Mouse (Mus musculus): ENCODE data around the gene Olfr1101. TPM values are rescaled to one million over a fixed set of nuclear protein-coding genes. Genes with fewer than 3 reads are reported as not detected.

Olfr1101 gene
- not detected in 2 replicates for polyA plus RNA-seq (2012; rRNA removed)

- Histone ChIP-seq H3K27me3 (ENCODE audit: control insufficient read depth, insufficient read depth, low read length) (no peaks in the 10 kb centered on the region), H3K4me3 (ENCODE audit: low read depth, low read length) (no peak within 1 kb of the TSS), H3K27ac (ENCODE audit: insufficient read depth, low read depth, low read length) (no peak within 1 kb of the TSS), H3K4me1 (ENCODE audit: control insufficient read depth, insufficient read depth, insufficient read length, low read length) (no peaks in the 10 kb centered on the region), H3K36me3 (ENCODE audit: control insufficient read depth, insufficient read depth, low read length) (no peaks in the 10 kb centered on the region)
- TF ChIP-seq POLR2A (IDR thresholded peaks at IDR 0.05; ENCODE audit: low read depth, low read length) = no peak
- no peak for TF ChIP-seq CTCF (IDR thresholded peaks at IDR 0.05; ENCODE audit: extremely low read depth, insufficient read length, insufficient replicate concordance, low read depth, low read length)
- WGBS = 71% methylated on average over 3 of the region's 3 CpGs
Observed at GRCm38 (mm10) chr2:86991121-86991520, at the start of gene Olfr1101. TSS of gene Olfr1101 (minus strand) at chr2:86991221.

- Histone ChIP-seq H3K4me1 (ENCODE audit: control insufficient read depth, insufficient read depth, insufficient read length, low read length) (no peaks in the 10 kb centered on the region), H3K27me3 (ENCODE audit: control insufficient read depth, insufficient read depth, low read length) (no peaks in the 10 kb centered on the region), H3K36me3 (ENCODE audit: control insufficient read depth, insufficient read depth, low read length) (no peaks in the 10 kb centered on the region), H3K27ac (ENCODE audit: insufficient read depth, low read depth, low read length) (no peak within 1 kb of the TSS), H3K4me3 (ENCODE audit: low read depth, low read length) (no peak within 1 kb of the TSS)
- TF ChIP-seq POLR2A (IDR thresholded peaks at IDR 0.05; ENCODE audit: low read depth, low read length) (no peak), CTCF (IDR thresholded peaks at IDR 0.05; ENCODE audit: extremely low read depth, insufficient read length, insufficient replicate concordance, low read depth, low read length) (no peak)
Observed at GRCm38 (mm10) chr2:87036431-87036830, 45.4 kb upstream of the Olfr1101 start, which contains the start of gene Olfr1105. TSS of gene Olfr1105 (minus strand) at chr2:87036531.

DNA sequence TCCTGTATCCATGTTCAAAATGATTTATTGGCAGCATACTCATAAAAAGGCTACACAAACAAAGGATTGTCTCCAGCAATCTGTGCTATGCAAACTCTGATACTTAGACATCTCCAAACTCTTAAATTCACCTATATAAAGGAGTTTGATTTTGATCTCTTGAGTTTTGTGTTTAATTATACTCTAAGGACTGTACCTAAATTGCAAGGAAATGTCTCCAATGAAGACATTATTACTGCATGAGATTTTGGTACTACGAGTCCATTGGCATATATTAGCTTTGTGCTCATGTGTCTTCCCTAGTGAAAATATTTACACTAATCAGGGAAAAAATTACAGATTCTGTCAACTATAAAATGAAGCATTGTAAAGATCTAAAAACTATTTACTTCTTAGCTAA is 36.0 kb upstream of the Olfr1101 start, which contains the start of gene Olfr1104:
Olfr1104 (minus strand) TSS at position 101 of the 400 bp plus-strand sequence.
- Histone ChIP-seq H3K4me3 (ENCODE audit: low read depth, low read length) (no peak within 1 kb of the TSS), H3K27ac (ENCODE audit: insufficient read depth, low read depth, low read length) (no peak within 1 kb of the TSS), H3K4me1 (ENCODE audit: control insufficient read depth, insufficient read depth, insufficient read length, low read length) (no peaks in the 10 kb centered on the region), H3K36me3 (ENCODE audit: control insufficient read depth, insufficient read depth, low read length) (no peaks in the 10 kb centered on the region), H3K27me3 (ENCODE audit: control insufficient read depth, insufficient read depth, low read length) (no peaks in the 10 kb centered on the region)
- TF ChIP-seq POLR2A (IDR thresholded peaks at IDR 0.05; ENCODE audit: low read depth, low read length) (no peak), CTCF (IDR thresholded peaks at IDR 0.05; ENCODE audit: extremely low read depth, insufficient read length, insufficient replicate concordance, low read depth, low read length) (no peak)
- WGBS = 81% methylated on average over 1 of the region's 1 CpGs

- no peak within 1 kb of the TSS for H3K4me3 ChIP-seq (ENCODE audit: low read depth, low read length)
- no peaks in the 10 kb centered on the region for H3K4me1 ChIP-seq (ENCODE audit: control insufficient read depth, insufficient read depth, insufficient read length, low read length)
- no peak within 1 kb of the TSS for H3K27ac ChIP-seq (ENCODE audit: insufficient read depth, low read depth, low read length)
- TF ChIP-seq POLR2A (IDR thresholded peaks at IDR 0.05; ENCODE audit: low read depth, low read length) (no peak), CTCF (IDR thresholded peaks at IDR 0.05; ENCODE audit: extremely low read depth, insufficient read length, insufficient replicate concordance, low read depth, low read length) (no peak)
- H3K27me3 ChIP-seq (ENCODE audit: control insufficient read depth, insufficient read depth, low read length) = no peaks in the 10 kb centered on the region
- H3K36me3 ChIP-seq (ENCODE audit: control insufficient read depth, insufficient read depth, low read length) = no peaks in the 10 kb centered on the region
Observed at GRCm38 (mm10) chr2:86998098-86998497, 7.1 kb upstream of the Olfr1101 start, which contains the start of gene Olfr1102. TSS of gene Olfr1102 (plus strand) at chr2:86998398.

DNA sequence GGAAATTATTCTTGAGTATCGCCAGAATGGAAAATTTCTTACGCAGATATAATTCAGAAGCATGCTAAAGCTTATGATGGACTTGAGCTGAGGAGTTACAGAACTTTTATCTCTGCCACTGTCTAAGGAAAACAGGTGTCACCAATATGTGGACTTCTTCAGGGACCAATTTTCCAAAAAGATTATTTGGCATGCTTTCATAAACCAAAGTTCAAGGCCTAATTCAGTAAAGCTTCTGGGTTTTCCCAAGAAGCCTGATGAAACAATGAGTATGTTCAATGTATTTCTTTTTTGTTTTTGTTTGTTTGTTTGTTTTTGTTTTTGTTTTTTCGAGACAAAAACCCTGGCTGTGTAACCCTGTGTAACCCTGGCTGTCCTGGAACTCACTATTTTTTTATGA is 11.2 kb downstream of the Olfr1101 start, which contains the start of gene Olfr1100:
Olfr1100 (minus strand) TSS at position 101 of the 400 bp plus-strand sequence.
- Histone ChIP-seq H3K27me3 (ENCODE audit: control insufficient read depth, insufficient read depth, low read length) (no peaks in the 10 kb centered on the region), H3K36me3 (ENCODE audit: control insufficient read depth, insufficient read depth, low read length) (no peaks in the 10 kb centered on the region), H3K27ac (ENCODE audit: insufficient read depth, low read depth, low read length) (no peak within 1 kb of the TSS), H3K4me1 (ENCODE audit: control insufficient read depth, insufficient read depth, insufficient read length, low read length) (no peaks in the 10 kb centered on the region), H3K4me3 (ENCODE audit: low read depth, low read length) (no peak within 1 kb of the TSS)
- TF ChIP-seq CTCF (IDR thresholded peaks at IDR 0.05; ENCODE audit: extremely low read depth, insufficient read length, insufficient replicate concordance, low read depth, low read length) = no peak
- no peak for TF ChIP-seq POLR2A (IDR thresholded peaks at IDR 0.05; ENCODE audit: low read depth, low read length)
- WGBS = 65% methylated on average over 3 of the region's 3 CpGs

DNA sequence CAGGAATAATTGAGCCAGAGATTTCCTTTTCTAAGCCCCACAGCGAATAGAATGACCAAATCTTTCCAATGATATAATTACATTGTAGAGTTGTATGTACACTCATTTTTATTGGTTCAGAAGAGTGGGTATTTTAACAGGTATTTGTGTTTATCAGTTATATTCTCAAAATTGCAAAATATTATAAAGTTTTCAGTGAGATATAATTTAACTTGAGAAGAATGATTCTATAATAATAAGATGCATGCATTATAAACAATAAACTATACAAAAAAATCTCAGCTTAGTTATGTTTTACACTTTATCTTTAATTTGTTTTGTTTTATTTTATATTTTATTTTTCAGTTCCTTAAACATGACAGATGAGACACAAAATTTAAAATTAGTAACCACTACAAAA is 30.4 kb downstream of the Olfr1101 start, which contains the start of gene Olfr1099:
Olfr1099 (minus strand) TSS at position 101 of the 400 bp plus-strand sequence.
- WGBS = 66% methylated on average over 1 of the region's 1 CpGs
- Histone ChIP-seq H3K36me3 (ENCODE audit: control insufficient read depth, insufficient read depth, low read length) (no peaks in the 10 kb centered on the region), H3K27ac (ENCODE audit: insufficient read depth, low read depth, low read length) (no peak within 1 kb of the TSS), H3K27me3 (ENCODE audit: control insufficient read depth, insufficient read depth, low read length) (no peaks in the 10 kb centered on the region), H3K4me1 (ENCODE audit: control insufficient read depth, insufficient read depth, insufficient read length, low read length) (no peaks in the 10 kb centered on the region), H3K4me3 (ENCODE audit: low read depth, low read length) (no peak within 1 kb of the TSS)
- TF ChIP-seq CTCF (IDR thresholded peaks at IDR 0.05; ENCODE audit: extremely low read depth, insufficient read length, insufficient replicate concordance, low read depth, low read length) (no peak), POLR2A (IDR thresholded peaks at IDR 0.05; ENCODE audit: low read depth, low read length) (no peak)

Other genes with a start within 250 kb of the Olfr1101 start
- gene Olfr1090, start 232.2 kb downstream of the Olfr1101 start, polyA plus RNA-seq (2012; rRNA removed) = not detected in 2 replicates
- gene Olfr1093, start 208.7 kb downstream of the Olfr1101 start, polyA plus RNA-seq (2012; rRNA removed) = not detected in 2 replicates
- gene Olfr141, start 181.2 kb downstream of the Olfr1101 start, polyA plus RNA-seq (2012; rRNA removed) = not detected in 2 replicates
- not detected in 2 replicates for gene Olfr1094, start 166.6 kb downstream of the Olfr1101 start, polyA plus RNA-seq (2012; rRNA removed)
- not detected in 2 replicates for gene Olfr1095, start 139.5 kb downstream of the Olfr1101 start, polyA plus RNA-seq (2012; rRNA removed)
- gene Gm13723, start 116.4 kb downstream of the Olfr1101 start, polyA plus RNA-seq (2012; rRNA removed) = not detected in 2 replicates
- gene Olfr1097, start 99.0 kb downstream of the Olfr1101 start, polyA plus RNA-seq (2012; rRNA removed) = not detected in 2 replicates
- gene Olfr1098, start 66.7 kb downstream of the Olfr1101 start, polyA plus RNA-seq (2012; rRNA removed) = not detected in 2 replicates
- not detected in 2 replicates for gene Olfr1099, start 30.5 kb downstream of the Olfr1101 start, polyA plus RNA-seq (2012; rRNA removed)
- not detected in 2 replicates for gene Olfr1100, start 11.3 kb downstream of the Olfr1101 start, polyA plus RNA-seq (2012; rRNA removed)
- not detected in 2 replicates for gene Olfr1102, start 7.2 kb upstream of the Olfr1101 start, polyA plus RNA-seq (2012; rRNA removed)
- not detected in 2 replicates for gene Olfr1104, start 35.9 kb upstream of the Olfr1101 start, polyA plus RNA-seq (2012; rRNA removed)
- gene Olfr1105, start 45.3 kb upstream of the Olfr1101 start, polyA plus RNA-seq (2012; rRNA removed) = not detected in 2 replicates
- not detected in 2 replicates for gene Olfr1106, start 61.1 kb upstream of the Olfr1101 start, polyA plus RNA-seq (2012; rRNA removed)
- gene Olfr1107, start 84.6 kb upstream of the Olfr1101 start, polyA plus RNA-seq (2012; rRNA removed) = not detected in 2 replicates
- not detected in 2 replicates for gene Olfr1109, start 104.8 kb upstream of the Olfr1101 start, polyA plus RNA-seq (2012; rRNA removed)
- not detected in 2 replicates for gene Olfr259, start 123.3 kb upstream of the Olfr1101 start, polyA plus RNA-seq (2012; rRNA removed)
- gene Olfr1110, start 149.1 kb upstream of the Olfr1101 start, polyA plus RNA-seq (2012; rRNA removed) = not detected in 2 replicates
- gene Olfr1111, start 161.4 kb upstream of the Olfr1101 start, polyA plus RNA-seq (2012; rRNA removed) = not detected in 2 replicates
- not detected in 2 replicates for gene Olfr1112, start 196.6 kb upstream of the Olfr1101 start, polyA plus RNA-seq (2012; rRNA removed)
- not detected in 2 replicates for gene Olfr1113, start 217.7 kb upstream of the Olfr1101 start, polyA plus RNA-seq (2012; rRNA removed)